Mouse (Mus musculus) liver, postnatal 0 days (tissue): Measurements from ENCODE around the gene Gucd1.

ENCODE experiments used
- CTCF ChIP-seq: sonication (generic); IDR thresholded peaks from 2 replicates; pipeline ENCODE4 v1.5.1; 2016; ENCODE audit warnings: antibody characterized with exemption, low read depth
- EP300 ChIP-seq: IDR thresholded peaks from 2 replicates; pipeline ENCODE4 v1.6.1; 2016; ENCODE audit warnings: antibody characterized with exemption, low read depth, mild to moderate bottlenecking

GRCm38 (mm10) chr10:75338852-75339251, 178.9 kb downstream of the Gucd1 start:
- TF ChIP-seq CTCF, result no peak
- no peak for TF ChIP-seq EP300
